Mouse (Mus musculus) ES-Bruce4 (cell line): ENCODE measurements around the gene Etv5. TPM values are rescaled to one million over a fixed set of nuclear protein-coding genes. Genes with fewer than 3 reads are reported as not detected.

Experiments
- H3K27ac ChIP-seq: 2 replicates; pipeline ENCODE4 v1.5.1; 2012; ENCODE audit warnings: low read length, inconsistent platforms; ENCODE audit not compliant: insufficient read depth
- H3K27me3 ChIP-seq: 2 replicates; pipeline ENCODE4 v1.6.1; 2012; ENCODE audit warnings: mild to moderate bottlenecking, low read length, inconsistent platforms; ENCODE audit not compliant: control insufficient read depth, poor library complexity, insufficient read depth, severe bottlenecking
- H3K36me3 ChIP-seq: 2 replicates; pipeline ENCODE4 v1.6.1; 2012; ENCODE audit warnings: inconsistent platforms, mild to moderate bottlenecking, low read length, moderate library complexity; ENCODE audit not compliant: control insufficient read depth, poor library complexity, insufficient read depth, severe bottlenecking
- H3K4me1 ChIP-seq: one replicate; pipeline ENCODE4 v1.8.1; 2011; ENCODE audit warnings: low read length; ENCODE audit not compliant: control insufficient read depth, insufficient read depth
- H3K4me3 ChIP-seq: 2 replicates; pipeline ENCODE4 v1.5.1; 2011; ENCODE audit warnings: low read depth, mild to moderate bottlenecking, low read length
- H3K9ac ChIP-seq: 2 replicates; pipeline ENCODE4 v1.6.1; 2012; ENCODE audit warnings: low read depth, mild to moderate bottlenecking, inconsistent platforms; ENCODE audit not compliant: poor library complexity, severe bottlenecking
- H3K9me3 ChIP-seq: replicated peaks from 2 replicates; pipeline ENCODE4 v1.6.1; 2012; ENCODE audit warnings: mild to moderate bottlenecking, low read length, inconsistent platforms; ENCODE audit not compliant: control insufficient read depth, poor library complexity, insufficient read depth, severe bottlenecking
- CTCF ChIP-seq: IDR thresholded peaks from one replicate; pipeline ENCODE4 v1.8.1; 2011; ENCODE audit warnings: low read depth, low read length
- EP300 ChIP-seq: IDR thresholded peaks from 2 replicates; pipeline ENCODE4 v1.6.1; 2011; ENCODE audit warnings: low read depth, low read length; ENCODE audit not compliant: insufficient read depth
- POLR2A ChIP-seq: IDR thresholded peaks from one replicate; pipeline ENCODE4 v1.8.1; 2011; ENCODE audit warnings: low read length; ENCODE audit not compliant: insufficient read depth
- polyA plus RNA-seq: library from polyadenylated mRNA; stranded (reverse); fragments of >200 nt; gene quantifications from 2 replicates; pipeline ENCODE4 v1.2.4, GENCODE M21; 2011; ENCODE audit warnings: low read depth; ENCODE audit not compliant: missing spikeins, insufficient read depth, insufficient read length

Etv5 gene
- polyA plus RNA-seq, 1 experiment = 130 TPM

- H3K9ac ChIP-seq = peak overlapping the region; percentile 55
- H3K27ac ChIP-seq = peak overlapping the region; percentile 96
- no peaks in the 10 kb centered on the region for H3K4me1 ChIP-seq
- no peaks in the 10 kb centered on the region for H3K27me3 ChIP-seq
- H3K4me3 ChIP-seq = peak overlapping the region; percentile 29
- H3K36me3 ChIP-seq = peaks cover 61% of the 10 kb centered on the region
- TF ChIP-seq POLR2A = no peak
- TF ChIP-seq EP300 = no peak
- TF ChIP-seq CTCF = no peak
- H3K9me3 ChIP-seq = peaks cover 79% of the 10 kb centered on the region
Measured at GRCm38 (mm10) chr16:22405492-22405891, 34.0 kb downstream of the Etv5 start.

- H3K36me3 ChIP-seq = peaks cover 69% of the 10 kb centered on the region
- no peak overlapping the region for H3K4me3 ChIP-seq
Measured at GRCm38 (mm10) chr16:22403715-22404114, 35.8 kb downstream of the Etv5 start.

GRCm38 (mm10) chr16:22402600-22402999 lies 36.9 kb downstream of the Etv5 start:
- Histone ChIP-seq H3K27ac (peak overlapping the region; percentile 90), H3K4me3 (no peak overlapping the region), H3K9ac (no peak overlapping the region), H3K9me3 (peaks cover 62% of the 10 kb centered on the region), H3K36me3 (peaks cover 64% of the 10 kb centered on the region), H3K27me3 (no peaks in the 10 kb centered on the region), H3K4me1 (peaks cover 2% of the 10 kb centered on the region)
- TF ChIP-seq POLR2A = no peak
- peak; percentile 91 for TF ChIP-seq EP300

More at GRCm38 (mm10) chr16:22403715-22404114, 35.8 kb downstream of the Etv5 start:
- H3K27me3 ChIP-seq = no peaks in the 10 kb centered on the region
- TF ChIP-seq POLR2A (no peak), EP300 (no peak), CTCF (no peak)
- no peak overlapping the region for H3K9ac ChIP-seq
- H3K27ac ChIP-seq = peak overlapping the region; percentile 94
- peaks cover 71% of the 10 kb centered on the region for H3K9me3 ChIP-seq
- H3K4me1 ChIP-seq = peaks cover 2% of the 10 kb centered on the region

- Histone ChIP-seq H3K36me3 (peaks cover 71% of the 10 kb centered on the region), H3K4me3 (no peak overlapping the region), H3K27ac (peak overlapping the region; percentile 89)
Measured at GRCm38 (mm10) chr16:22400226-22400625, 39.3 kb downstream of the Etv5 start.

GRCm38 (mm10) chr16:22398784-22399453 lies 40.6 kb downstream of the Etv5 start:
- Histone ChIP-seq H3K27me3 (no peaks in the 10 kb centered on the region), H3K4me3 (no peak overlapping the region), H3K27ac (peak overlapping the region; percentile 89), H3K4me1 (peaks cover 2% of the 10 kb centered on the region), H3K9ac (no peak overlapping the region; the same call in 1 of the 2 replicates), H3K36me3 (peaks cover 71% of the 10 kb centered on the region), H3K9me3 (peaks cover 28% of the 10 kb centered on the region)
- TF ChIP-seq CTCF (no peak), POLR2A (no peak), EP300 (no peak)

More at GRCm38 (mm10) chr16:22400226-22400625, 39.3 kb downstream of the Etv5 start:
- Histone ChIP-seq H3K4me1 (peaks cover 2% of the 10 kb centered on the region), H3K27me3 (no peaks in the 10 kb centered on the region), H3K9ac (no peak overlapping the region), H3K9me3 (peaks cover 40% of the 10 kb centered on the region)
- TF ChIP-seq POLR2A = no peak
- no peak for TF ChIP-seq EP300
- no peak for TF ChIP-seq CTCF

GRCm38 (mm10) chr16:22398354-22398753 lies 41.2 kb downstream of the Etv5 start:
- Histone ChIP-seq H3K4me3 (no peak overlapping the region), H3K9ac (no peak overlapping the region), H3K9me3 (peaks cover 23% of the 10 kb centered on the region), H3K27me3 (no peaks in the 10 kb centered on the region), H3K4me1 (peaks cover 2% of the 10 kb centered on the region), H3K36me3 (peaks cover 68% of the 10 kb centered on the region), H3K27ac (peak overlapping the region; percentile 67)
- TF ChIP-seq CTCF (no peak), POLR2A (no peak), EP300 (peak; percentile 67; the same call in 1 of the 2 replicates)
